Mouse (Mus musculus): ENCODE data around the gene Aqp7. TPM values are rescaled to one million over a fixed set of nuclear protein-coding genes. Genes with fewer than 3 reads are reported as not detected.

The Aqp7 gene
- polyA plus RNA-seq (2017; shearing (Covaris generic)) = not detected

DNA sequence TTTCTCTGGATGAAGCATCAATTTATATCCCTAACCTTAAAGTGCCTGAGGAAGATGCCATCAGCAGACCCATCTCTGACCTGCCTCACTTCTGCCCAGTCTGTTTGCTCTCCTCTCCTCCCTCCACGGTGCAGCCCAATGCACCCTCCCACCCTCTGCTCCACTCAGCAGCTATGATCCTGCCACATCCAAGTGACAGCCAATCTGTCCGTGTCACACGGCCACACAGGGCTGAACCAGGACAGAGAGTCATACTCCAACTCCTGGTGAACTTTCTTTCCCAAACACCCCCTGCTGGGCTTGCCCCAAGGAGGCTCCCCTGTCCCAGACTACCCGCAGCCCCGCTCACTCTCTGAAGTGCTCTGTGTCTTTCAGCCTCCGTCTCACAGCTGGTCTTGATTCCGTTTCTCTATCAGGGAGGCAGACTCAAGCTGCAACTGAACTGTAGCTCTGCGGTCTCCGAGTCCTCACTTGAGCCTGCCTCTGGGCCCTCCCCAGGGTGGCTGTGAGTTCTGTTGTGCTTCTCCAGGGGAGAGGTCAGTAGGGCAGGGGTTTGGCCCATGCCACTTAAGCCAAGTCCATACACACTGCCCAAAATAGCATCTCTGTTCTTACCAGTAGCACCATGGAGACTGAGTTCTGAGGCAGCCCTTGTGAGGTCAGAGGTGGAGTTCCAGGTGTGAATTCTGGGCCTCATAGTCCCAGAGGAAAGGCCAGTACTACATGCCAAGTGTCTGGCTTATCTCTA is at the start of gene Aqp7:
TSS of gene Aqp7 (minus strand) at position 616 of the 748 bp plus-strand sequence.

Other genes starting within 250 kb of the Aqp7 start
- 25.4 TPM for gene B4galt1, start 194.1 kb downstream of the Aqp7 start, polyA plus RNA-seq (2017; shearing (Covaris generic))
- gene Spink4, start 128.1 kb downstream of the Aqp7 start, polyA plus RNA-seq (2017; shearing (Covaris generic)) = not detected
- 14.2 TPM for gene Bag1, start 99.8 kb downstream of the Aqp7 start, polyA plus RNA-seq (2017; shearing (Covaris generic))
- 106 TPM for gene Chmp5, start 99.7 kb downstream of the Aqp7 start, polyA plus RNA-seq (2017; shearing (Covaris generic))
- 116 TPM for gene Nfx1, start 77.2 kb downstream of the Aqp7 start, polyA plus RNA-seq (2017; shearing (Covaris generic))
- 10.1 TPM for gene Aqp3, start 50.0 kb upstream of the Aqp7 start, polyA plus RNA-seq (2017; shearing (Covaris generic))
- 54.4 TPM for gene Nol6, start 76.3 kb upstream of the Aqp7 start, polyA plus RNA-seq (2017; shearing (Covaris generic))
- 26.1 TPM for gene Ube2r2, start 87.6 kb upstream of the Aqp7 start, polyA plus RNA-seq (2017; shearing (Covaris generic))
- 51.7 TPM for gene Ubap2, start 227.0 kb upstream of the Aqp7 start, polyA plus RNA-seq (2017; shearing (Covaris generic))